Mouse (Mus musculus): Measurements from ENCODE around the gene Mpv17l.
"Not testable (repeated sequence)": the region's sequence is repeated elsewhere in the genome, so short reads cannot be mapped to it uniquely, and the experiment has no call there.

Mpv17l gene

GRCm38 (mm10) chr16:13902888-13903483, at the start of gene Mpv17l, which contains the start of gene Pdxdc1:
Mpv17l (plus strand) TSS chr16:13903161.
Pdxdc1 (minus strand) TSS chr16:13903131.
- DNase-seq (ENCODE audit: low spot score): peak; percentile 95

- no peak for DNase-seq (ENCODE audit: low spot score)
Observed at GRCm38 (mm10) chr16:13853886-13854285, 49.1 kb upstream of the Mpv17l start.

GRCm38 (mm10) chr16:13866076-13866475, 36.9 kb upstream of the Mpv17l start:
- DNase-seq (ENCODE audit: low spot score): no peak

- no peak for DNase-seq (ENCODE audit: low spot score)
Observed at GRCm38 (mm10) chr16:13866616-13867015, 36.3 kb upstream of the Mpv17l start.

GRCm38 (mm10) chr16:13867406-13867805, 35.6 kb upstream of the Mpv17l start:
- not testable (repeated sequence) for DNase-seq (ENCODE audit: low spot score)

- DNase-seq (ENCODE audit: low spot score): no peak
Observed at GRCm38 (mm10) chr16:13867910-13868514, 34.9 kb upstream of the Mpv17l start.

- no peak for DNase-seq (ENCODE audit: low spot score)
Observed at GRCm38 (mm10) chr16:13875483-13875882, 27.5 kb upstream of the Mpv17l start.

- no peak for DNase-seq (ENCODE audit: low spot score)
Observed at GRCm38 (mm10) chr16:13883094-13883774, 19.7 kb upstream of the Mpv17l start.

- DNase-seq (ENCODE audit: low spot score): no peak
Observed at GRCm38 (mm10) chr16:13890449-13890848, 12.5 kb upstream of the Mpv17l start.

- DNase-seq (ENCODE audit: low spot score): no peak
Observed at GRCm38 (mm10) chr16:13892850-13893249, 10.1 kb upstream of the Mpv17l start.

- DNase-seq (ENCODE audit: low spot score): no peak
Observed at GRCm38 (mm10) chr16:13894097-13894496, 8.9 kb upstream of the Mpv17l start.

GRCm38 (mm10) chr16:13895740-13896139, 7.2 kb upstream of the Mpv17l start:
- DNase-seq (ENCODE audit: low spot score): no peak

GRCm38 (mm10) chr16:13896357-13896756, 6.6 kb upstream of the Mpv17l start:
- no peak for DNase-seq (ENCODE audit: low spot score)

GRCm38 (mm10) chr16:13898981-13899380, 4.0 kb upstream of the Mpv17l start:
- DNase-seq (ENCODE audit: low spot score): no peak

GRCm38 (mm10) chr16:13902397-13902831, 547 bp upstream of the Mpv17l start:
- no peak for DNase-seq (ENCODE audit: low spot score)

GRCm38 (mm10) chr16:13903488-13903887, 527 bp downstream of the Mpv17l start:
- DNase-seq (ENCODE audit: low spot score): no peak

- no peak for DNase-seq (ENCODE audit: low spot score)
Observed at GRCm38 (mm10) chr16:13907297-13907696, 4.3 kb downstream of the Mpv17l start.

GRCm38 (mm10) chr16:13920093-13920492, 17.1 kb downstream of the Mpv17l start:
- DNase-seq (ENCODE audit: low spot score): no peak

- DNase-seq (ENCODE audit: low spot score): no peak
Observed at GRCm38 (mm10) chr16:13921063-13921462, 18.1 kb downstream of the Mpv17l start.

- DNase-seq (ENCODE audit: low spot score): no peak
Observed at GRCm38 (mm10) chr16:13921781-13922180, 18.8 kb downstream of the Mpv17l start.

GRCm38 (mm10) chr16:13922499-13922898, 19.5 kb downstream of the Mpv17l start:
- not testable (repeated sequence) for DNase-seq (ENCODE audit: low spot score)

- not testable (repeated sequence) for DNase-seq (ENCODE audit: low spot score)
Observed at GRCm38 (mm10) chr16:13922966-13923365, 20.0 kb downstream of the Mpv17l start.

- no peak for DNase-seq (ENCODE audit: low spot score)
Observed at GRCm38 (mm10) chr16:13927456-13928075, 24.6 kb downstream of the Mpv17l start.

Data from ovary, adult 18-20 months (tissue).